Mouse (Mus musculus) mouse trophoblast stem cell (cell line): ENCODE results near the gene Snx20.
"Not testable (repeated sequence)": the region's sequence is repeated elsewhere in the genome, so short reads cannot be mapped to it uniquely, and the experiment has no call there.

Experiments used
- in situ Hi-C, 2 experiments: fragments of 300-500 bp; cut with MseI, MboI; formaldehyde crosslinking; loops; 2 replicates in 1 of 2; 3 replicates in 1 of 2; pipeline ENCODE4 v1.15.1; 2025

The Snx20 gene

GRCm38 (mm10) chr8:88635474-88636397 lies at the start of gene Snx20:
Gene Snx20 (minus strand): TSS chr8:88636128.
- in situ Hi-C loops: no loop called here

GRCm38 (mm10) chr8:88683656-88684289 lies 47.8 kb upstream of the Snx20 start:
- in situ Hi-C loops: no loop called here

- in situ Hi-C loops: no loop called here
Measured at GRCm38 (mm10) chr8:88681046-88681445, 45.1 kb upstream of the Snx20 start.

- in situ Hi-C loops: no loop called here
Measured at GRCm38 (mm10) chr8:88680566-88680965, 44.6 kb upstream of the Snx20 start.

DNA sequence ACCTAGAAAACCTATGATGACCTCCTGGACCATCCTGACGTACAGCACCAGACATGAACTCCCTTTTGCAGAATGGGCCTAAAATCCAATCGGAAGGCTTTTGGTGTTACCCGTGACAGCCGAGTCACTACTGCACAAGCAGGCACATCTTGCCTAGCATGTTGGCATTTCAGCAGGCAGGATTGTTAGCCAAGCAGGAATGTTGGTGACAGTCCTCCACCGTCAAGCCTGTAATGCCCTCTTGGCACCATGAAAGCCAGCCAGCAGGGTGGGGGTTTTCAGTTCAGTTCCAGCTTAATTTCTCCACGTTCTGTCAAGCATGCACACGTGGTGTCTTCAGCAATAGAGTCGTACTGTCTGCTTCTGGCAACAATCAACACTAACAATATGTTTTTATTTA lies 41.1 kb upstream of the Snx20 start:
- in situ Hi-C loops: no loop called here

GRCm38 (mm10) chr8:88675372-88676165 lies 39.6 kb upstream of the Snx20 start:
- in situ Hi-C loops: no loop called here

- in situ Hi-C loops: no loop called here
Measured at GRCm38 (mm10) chr8:88673859-88674258, 37.9 kb upstream of the Snx20 start.

DNA sequence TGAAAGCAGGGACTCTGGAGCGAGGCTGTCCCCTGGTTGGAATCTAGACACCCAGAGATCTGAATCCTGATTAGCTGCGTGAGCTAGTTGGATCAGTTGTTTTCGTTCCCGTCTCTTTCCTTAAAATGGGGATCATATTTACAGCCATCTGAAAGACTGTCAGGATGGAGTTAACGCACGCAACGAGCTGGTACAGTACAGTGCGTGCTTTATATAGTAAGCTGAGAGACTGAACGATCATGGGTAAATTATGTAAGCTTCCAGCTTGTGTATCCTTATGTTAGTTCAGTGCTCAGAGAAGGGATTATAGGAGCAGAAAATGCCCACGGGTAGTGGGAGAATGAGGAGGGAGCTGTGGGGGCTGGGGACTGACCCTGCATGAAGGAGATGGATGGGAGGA lies 35.6 kb upstream of the Snx20 start:
- in situ Hi-C loops: no loop called here

DNA sequence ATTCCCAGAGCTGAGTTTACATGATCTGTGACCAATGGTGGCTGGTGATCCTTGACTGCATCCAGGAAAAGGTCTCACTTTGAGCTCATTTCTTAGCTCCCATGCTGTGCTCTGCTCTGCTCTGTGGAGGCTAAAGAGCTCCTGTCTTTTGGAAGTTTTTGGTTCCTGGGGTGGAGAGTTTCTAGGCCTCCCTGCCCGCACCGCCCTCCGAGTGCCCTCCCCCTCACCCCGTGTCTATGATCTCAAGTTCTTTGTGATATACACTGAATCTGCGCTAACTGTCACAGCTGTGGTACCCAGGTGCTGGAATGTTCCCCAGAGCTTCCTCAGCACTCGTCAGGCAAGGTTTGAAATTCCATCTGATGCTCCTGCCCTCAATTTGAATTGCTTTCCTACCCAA lies 34.9 kb upstream of the Snx20 start:
- in situ Hi-C loops: no loop called here

DNA sequence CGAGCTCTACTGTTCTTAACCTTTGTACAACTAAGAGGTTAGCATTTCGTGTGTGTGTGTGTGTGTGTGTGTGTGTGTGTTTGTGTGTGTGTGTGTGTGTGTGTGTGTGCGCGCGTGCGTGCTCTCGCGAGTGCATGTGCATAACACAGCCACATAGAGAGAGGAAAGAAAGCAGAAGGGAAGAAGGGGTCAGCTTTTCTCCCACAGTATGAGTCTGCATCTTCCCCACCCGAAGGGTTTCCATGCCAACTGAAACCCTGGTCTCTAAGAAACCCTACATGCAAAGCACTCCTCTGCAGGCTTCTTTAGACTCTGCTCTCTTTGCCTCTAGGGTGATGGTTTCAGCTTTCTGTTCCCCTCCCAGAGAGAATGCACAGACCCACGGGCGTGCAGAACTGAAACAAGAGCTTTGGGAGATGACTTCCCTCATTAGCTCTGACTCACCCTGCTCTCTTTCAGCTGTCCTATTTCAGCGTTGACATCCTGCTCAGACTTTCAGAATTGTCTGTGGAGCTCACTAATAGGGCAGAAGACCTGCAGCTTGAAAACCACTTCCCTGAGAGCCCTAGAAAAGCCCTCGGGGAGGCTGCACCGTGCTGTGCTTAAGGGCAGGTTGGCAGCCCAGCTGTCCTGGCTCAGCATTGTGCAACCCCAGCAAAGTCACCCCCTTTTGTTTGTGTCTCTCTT lies 32.6 kb upstream of the Snx20 start:
- in situ Hi-C loops: no loop called here

GRCm38 (mm10) chr8:88666435-88666834 lies 30.5 kb upstream of the Snx20 start:
- in situ Hi-C loops: no loop called here

DNA sequence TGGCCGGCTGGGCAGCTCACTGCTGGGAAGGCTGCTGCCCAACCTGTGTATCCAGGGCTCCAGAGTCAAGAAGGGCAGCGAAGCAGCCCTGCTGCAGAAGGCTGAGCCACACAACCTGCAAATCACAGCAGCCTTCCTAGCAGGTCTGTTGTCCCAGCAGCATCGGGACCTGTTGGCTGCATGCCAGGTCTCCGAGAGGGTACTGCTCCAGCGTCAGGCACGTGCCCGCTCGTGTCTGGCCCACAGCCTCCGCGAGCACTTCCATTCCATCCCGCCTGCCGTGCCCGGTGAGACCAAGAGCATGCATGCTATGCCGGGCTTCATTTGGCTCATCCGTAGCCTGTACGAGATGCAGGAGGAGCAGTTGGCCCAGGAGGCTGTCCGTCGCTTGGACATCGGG lies 29.0 kb upstream of the Snx20 start:
- in situ Hi-C loops: no loop called here

DNA sequence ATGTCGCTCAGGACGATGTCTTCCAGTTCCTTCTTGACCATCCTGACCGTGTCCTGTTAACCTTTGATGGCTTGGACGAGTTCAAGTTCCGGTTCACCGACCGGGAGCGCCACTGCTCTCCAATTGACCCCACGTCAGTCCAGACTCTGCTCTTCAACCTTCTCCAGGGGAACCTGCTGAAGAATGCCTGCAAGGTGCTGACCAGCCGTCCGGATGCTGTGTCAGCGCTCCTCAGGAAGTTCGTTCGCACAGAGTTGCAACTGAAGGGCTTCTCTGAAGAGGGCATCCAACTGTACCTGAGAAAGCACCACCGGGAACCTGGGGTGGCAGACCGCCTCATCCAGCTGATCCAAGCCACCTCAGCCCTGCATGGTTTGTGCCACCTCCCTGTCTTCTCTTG lies 28.2 kb upstream of the Snx20 start:
- in situ Hi-C loops: no loop called here

DNA sequence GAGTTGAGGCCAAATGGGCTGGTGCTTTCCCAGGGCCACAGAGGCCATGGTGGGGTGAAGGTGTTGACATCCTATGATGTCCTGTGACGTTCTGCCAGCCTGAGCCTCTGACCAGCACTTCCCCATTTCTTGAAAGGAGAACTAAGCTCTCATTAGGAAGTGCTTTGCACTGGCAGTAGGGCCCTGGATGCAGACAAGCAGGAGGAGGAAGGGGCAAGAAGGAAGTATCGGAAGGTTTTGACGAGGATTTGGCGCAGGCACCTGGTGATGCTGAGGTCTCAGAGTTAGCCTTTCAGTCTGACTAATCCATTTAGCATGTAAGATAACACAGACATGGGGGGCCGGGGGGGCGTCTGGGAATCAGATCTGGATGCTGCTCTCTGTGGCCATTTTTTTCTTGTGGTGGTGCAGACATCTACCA lies 26.5 kb upstream of the Snx20 start:
- in situ Hi-C loops: no loop called here

- in situ Hi-C loops: no loop called here
Measured at GRCm38 (mm10) chr8:88659873-88660272, 23.9 kb upstream of the Snx20 start.

- in situ Hi-C loops: no loop called here
Measured at GRCm38 (mm10) chr8:88655334-88655733, 19.4 kb upstream of the Snx20 start.

DNA sequence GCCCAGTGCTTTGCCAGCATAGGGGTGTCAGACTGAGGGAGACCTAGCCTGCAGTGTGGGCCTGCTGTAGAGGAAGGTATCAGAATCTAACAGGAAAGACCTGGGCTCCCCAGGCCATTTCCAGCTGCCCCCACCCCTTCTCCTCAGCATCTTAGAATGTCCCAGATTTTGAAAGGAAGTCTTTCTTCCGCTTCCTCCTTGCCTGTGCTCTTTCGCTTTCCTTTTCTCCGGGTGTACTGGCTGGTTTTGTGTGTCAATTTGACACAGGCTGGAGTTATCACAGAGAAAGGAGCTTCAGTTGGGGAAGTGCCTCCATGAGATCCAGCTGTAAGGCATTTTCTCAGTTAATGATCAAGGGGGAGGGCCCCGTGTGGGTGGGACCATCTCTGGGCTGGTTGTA lies 15.2 kb upstream of the Snx20 start:
- in situ Hi-C loops: not testable (repeated sequence)

GRCm38 (mm10) chr8:88650016-88650708 lies 14.2 kb upstream of the Snx20 start:
- in situ Hi-C loops: no loop called here

DNA sequence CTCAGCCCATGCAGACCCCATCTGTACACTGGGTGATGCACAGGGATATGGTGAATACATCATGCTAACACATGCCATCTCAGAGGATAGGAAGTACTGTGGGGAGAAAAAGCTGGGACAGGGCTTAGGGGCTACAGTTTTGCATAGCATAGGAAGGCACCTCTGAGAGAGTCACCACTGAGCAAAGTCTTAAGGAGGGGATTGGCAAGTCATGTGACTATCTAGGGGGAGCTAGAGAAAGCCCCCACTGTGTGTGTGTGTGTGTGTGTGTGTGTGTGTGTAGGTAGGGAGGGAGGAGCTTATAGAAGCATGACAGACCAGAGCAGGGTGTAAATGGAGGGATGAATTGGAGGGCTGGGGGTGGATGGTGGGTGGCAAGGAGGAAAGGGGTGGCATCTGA lies 12.4 kb upstream of the Snx20 start:
- in situ Hi-C loops: no loop called here

GRCm38 (mm10) chr8:88646837-88647778 lies 11.2 kb upstream of the Snx20 start, which contains the start of gene Nod2:
Gene Nod2 (plus strand): TSS chr8:88647315.
- in situ Hi-C loops: no loop called here
